Mouse (Mus musculus) heart, embryonic 16.5 days (tissue): Measurements from ENCODE around the gene Aldh2. TPM values are rescaled to one million over a fixed set of nuclear protein-coding genes. Genes with fewer than 3 reads are reported as not detected.
"Not testable (repeated sequence)": the region's sequence is repeated elsewhere in the genome, so short reads cannot be mapped to it uniquely, and the experiment has no call there.

Source experiments
- ATAC-seq: fragments of 200-750 bp; cut with Nextera tagmentation; replicated peaks from 2 replicates; pipeline ENCODE4 v1.8.0; 2017; ENCODE audit warnings: moderate number of reproducible peaks; ENCODE audit not compliant: insufficient read depth, low FRiP score; ENCODE audit errors: extremely low read depth
- H3K27ac ChIP-seq: fragments of 300-500 bp; sonication (generic); 2 replicates; pipeline ENCODE4 v1.5.1; 2014; ENCODE audit warnings: mild to moderate bottlenecking, low read length, control low read depth, moderate library complexity
- H3K27me3 ChIP-seq: fragments of 300-500 bp; sonication (generic); 2 replicates; pipeline ENCODE4 v1.6.1; 2014; ENCODE audit warnings: low read length, mixed read lengths; ENCODE audit not compliant: control insufficient read depth, insufficient read depth
- H3K36me3 ChIP-seq: fragments of 300-500 bp; sonication (generic); 2 replicates; pipeline ENCODE4 v1.6.1; 2014; ENCODE audit not compliant: control insufficient read depth, insufficient read depth
- H3K4me1 ChIP-seq: fragments of 300-500 bp; sonication (generic); 2 replicates; pipeline ENCODE4 v1.6.1; 2014; ENCODE audit warnings: low read length, mixed read lengths; ENCODE audit not compliant: control insufficient read depth, insufficient read depth
- H3K4me2 ChIP-seq: fragments of 300-500 bp; sonication (generic); 2 replicates; pipeline ENCODE4 v1.6.1; 2014; ENCODE audit warnings: low read depth, mild to moderate bottlenecking, control low read depth, low read length
- H3K4me3 ChIP-seq: fragments of 300-500 bp; sonication (generic); 2 replicates; pipeline ENCODE4 v1.5.1; 2014; ENCODE audit warnings: mild to moderate bottlenecking, control low read depth, low read length
- H3K9ac ChIP-seq: fragments of 300-500 bp; sonication (generic); 2 replicates; pipeline ENCODE4 v1.6.1; 2014; ENCODE audit warnings: low read length, control low read depth
- H3K9me3 ChIP-seq: fragments of 300-500 bp; sonication (generic); replicated peaks from 2 replicates; pipeline ENCODE4 v1.6.1; 2016; ENCODE audit warnings: low read length; ENCODE audit not compliant: control insufficient read depth
- WGBS: fragments of 180-500 bp; shearing (Covaris S2); extraction: QIAGEN DNeasy Blood & Tissue Kit; methylation state at CpG from one replicate; pipeline ENCODE4 v1.1.7; 2014; 5-methylcytosine and 5-hydroxymethylcytosine counted together
- polyA plus RNA-seq: library from polyadenylated mRNA; unstranded; fragments of >200 nt; fragmentation: Nextera tagmentation; extraction: Ambion mirVana; gene quantifications from 2 replicates; pipeline ENCODE4 v1.2.1, GENCODE M21; 2015

Gene Aldh2
- 132 and 133 TPM in 2 replicates for polyA plus RNA-seq

GRCm38 (mm10) chr5:121593451-121594401 lies at the start of gene Aldh2:
Aldh2 (minus strand) TSS chr5:121593824.
- Histone ChIP-seq H3K4me2 (peak within 1 kb of the TSS; percentile 98), H3K27ac (peak within 1 kb of the TSS; percentile 40), H3K36me3 (no peaks in the 10 kb centered on the region), H3K9me3 (no peaks in the 10 kb centered on the region), H3K4me3 (peak within 1 kb of the TSS; percentile 84), H3K9ac (peak within 1 kb of the TSS; percentile 86), H3K27me3 (no peaks in the 10 kb centered on the region), H3K4me1 (peaks cover 11% of the 10 kb centered on the region)
- 4% methylated on average over 47 of the region's 47 CpGs for WGBS
- ATAC-seq = peak; percentile 87

DNA sequence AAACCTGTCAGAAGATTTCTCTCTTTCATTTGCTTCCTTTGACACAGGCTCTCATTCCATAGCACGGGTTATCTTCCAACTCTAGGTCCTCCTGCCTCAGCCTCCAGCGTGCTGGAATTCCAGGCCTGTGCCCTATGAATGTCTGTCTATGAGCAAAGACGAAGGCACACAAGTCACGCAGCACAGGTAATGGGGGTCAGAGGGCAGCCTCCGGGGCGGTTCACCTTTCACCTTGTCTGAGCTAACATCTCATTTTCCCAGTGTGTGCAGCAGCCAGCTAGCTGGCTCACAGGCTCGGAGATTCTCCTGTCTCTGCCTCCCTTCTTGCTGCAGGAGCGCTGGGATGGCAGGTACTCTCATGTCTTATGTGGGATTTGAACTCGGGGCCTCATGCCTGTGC lies 46.0 kb upstream of the Aldh2 start:
- ATAC-seq = no peak
- 90% methylated on average over 9 of the region's 9 CpGs for WGBS
- no peaks in the 10 kb centered on the region for H3K27me3 ChIP-seq
- 0 out of 2 replicates have a peak, but pooled peaks cover 3% of the 10 kb centered on the region for H3K36me3 ChIP-seq
- H3K4me1 ChIP-seq = no peaks in the 10 kb centered on the region
- H3K9ac ChIP-seq = no peak overlapping the region
- no peaks in the 10 kb centered on the region for H3K9me3 ChIP-seq
- H3K4me3 ChIP-seq = no peak overlapping the region
- no peak overlapping the region for H3K27ac ChIP-seq
- no peak overlapping the region for H3K4me2 ChIP-seq

DNA sequence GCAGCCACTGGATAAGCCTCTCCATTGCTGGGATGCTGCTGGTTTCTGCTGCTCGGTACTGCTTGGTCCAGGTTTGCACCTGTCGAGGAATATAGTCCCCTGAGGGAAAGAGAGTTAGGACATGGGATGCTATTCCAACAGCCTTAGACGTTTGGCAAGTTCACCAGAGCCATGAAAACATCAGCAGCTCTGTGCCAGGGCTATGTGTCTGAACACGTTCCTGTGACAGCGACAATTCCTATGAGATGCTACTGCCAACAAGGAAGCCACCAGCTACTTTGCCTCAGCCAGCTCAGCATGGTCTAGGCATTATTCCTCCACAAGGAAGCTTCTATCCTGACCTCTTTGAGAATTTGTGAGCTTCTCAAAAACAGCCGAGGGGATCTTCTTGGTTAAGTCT lies 43.7 kb upstream of the Aldh2 start:
- Histone ChIP-seq H3K4me2 (no peak overlapping the region), H3K9me3 (no peaks in the 10 kb centered on the region), H3K9ac (no peak overlapping the region), H3K4me1 (no peaks in the 10 kb centered on the region), H3K4me3 (no peak overlapping the region), H3K27me3 (no peaks in the 10 kb centered on the region), H3K27ac (no peak overlapping the region), H3K36me3 (no peaks in the 10 kb centered on the region)
- WGBS = 80% methylated on average over 6 of the region's 6 CpGs
- no peak for ATAC-seq

DNA sequence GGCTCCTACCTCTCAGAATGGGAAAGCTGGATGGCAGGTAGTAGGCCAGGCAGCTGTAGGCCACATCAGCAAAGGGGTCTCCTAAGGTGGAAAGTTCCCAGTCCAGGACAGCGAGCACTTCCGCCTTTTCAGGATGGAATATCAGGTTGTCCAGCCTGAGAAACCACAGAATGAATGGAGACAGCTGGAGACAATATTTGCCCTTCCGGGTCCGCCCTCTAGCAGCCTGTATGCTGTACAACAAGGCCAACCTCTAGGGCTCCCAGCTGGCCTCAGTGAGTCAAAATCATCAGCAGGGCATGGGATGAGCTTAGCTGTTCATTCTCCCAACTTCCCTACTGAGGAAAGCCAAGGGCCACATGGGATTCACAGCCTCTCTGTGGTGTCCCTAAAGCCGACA lies 41.0 kb upstream of the Aldh2 start:
- Histone ChIP-seq H3K4me3 (no peak overlapping the region), H3K9me3 (no peaks in the 10 kb centered on the region), H3K4me2 (no peak overlapping the region), H3K4me1 (no peaks in the 10 kb centered on the region), H3K36me3 (no peaks in the 10 kb centered on the region), H3K9ac (no peak overlapping the region), H3K27me3 (no peaks in the 10 kb centered on the region), H3K27ac (no peak overlapping the region)
- no peak for ATAC-seq
- WGBS = 87% methylated on average over 5 of the region's 5 CpGs

- no peak for ATAC-seq
- H3K27me3 ChIP-seq = no peaks in the 10 kb centered on the region
- H3K9me3 ChIP-seq = no peaks in the 10 kb centered on the region
- no peak overlapping the region for H3K4me3 ChIP-seq
- no peaks in the 10 kb centered on the region for H3K36me3 ChIP-seq
- no peaks in the 10 kb centered on the region for H3K4me1 ChIP-seq
- H3K9ac ChIP-seq = no peak overlapping the region
- H3K27ac ChIP-seq = no peak overlapping the region
- no peak overlapping the region for H3K4me2 ChIP-seq
- WGBS = 47% methylated on average over 3 of the region's 3 CpGs
These were observed 39.2 kb upstream of the Aldh2 start for GRCm38 (mm10) chr5:121632804-121633203.

GRCm38 (mm10) chr5:121631106-121631647 lies 37.6 kb upstream of the Aldh2 start:
- WGBS = 72% methylated on average over 8 of the region's 9 CpGs
- not testable (repeated sequence) for H3K4me1 ChIP-seq, H3K36me3 ChIP-seq, H3K27ac ChIP-seq, H3K27me3 ChIP-seq, H3K9ac ChIP-seq, H3K9me3 ChIP-seq, H3K4me3 ChIP-seq, ATAC-seq, H3K4me2 ChIP-seq

GRCm38 (mm10) chr5:121627871-121628270 lies 34.2 kb upstream of the Aldh2 start:
- no peaks in the 10 kb centered on the region for H3K4me1 ChIP-seq
- no peak overlapping the region for H3K4me2 ChIP-seq
- no peaks in the 10 kb centered on the region for H3K9me3 ChIP-seq
- H3K9ac ChIP-seq = no peak overlapping the region
- H3K27me3 ChIP-seq = no peaks in the 10 kb centered on the region
- H3K36me3 ChIP-seq = no peaks in the 10 kb centered on the region
- no peak for ATAC-seq
- WGBS = 4% methylated on average over 1 of the region's 1 CpGs
- H3K4me3 ChIP-seq = no peak overlapping the region
- H3K27ac ChIP-seq = no peak overlapping the region

DNA sequence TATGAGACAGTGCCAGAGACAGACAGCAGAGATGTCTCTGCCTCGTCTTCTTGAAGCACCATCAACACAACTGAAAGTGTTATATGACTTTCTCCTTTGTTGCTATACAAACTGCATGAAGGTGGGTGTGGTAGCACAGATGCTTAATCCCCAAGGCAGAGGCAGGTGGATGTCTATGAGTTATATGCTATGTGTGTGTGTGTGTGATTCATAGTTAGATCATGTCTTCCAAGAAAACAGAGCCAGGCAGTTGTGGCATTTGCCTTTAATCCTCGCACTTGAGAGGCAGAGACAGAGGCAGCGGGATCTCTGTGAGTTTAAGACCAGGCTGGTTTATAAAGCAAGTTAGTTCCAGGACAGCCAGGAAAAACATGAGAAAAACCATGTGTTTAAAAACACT lies 29.6 kb upstream of the Aldh2 start:
- Histone ChIP-seq H3K9me3 (no peaks in the 10 kb centered on the region), H3K27ac (no peak overlapping the region), H3K36me3 (no peaks in the 10 kb centered on the region), H3K4me2 (no peak overlapping the region), H3K4me1 (peaks cover 7% of the 10 kb centered on the region), H3K9ac (no peak overlapping the region), H3K4me3 (no peak overlapping the region), H3K27me3 (no peaks in the 10 kb centered on the region)
- no peak for ATAC-seq
- 92% methylated on average over 3 of the region's 3 CpGs for WGBS

GRCm38 (mm10) chr5:121621102-121621501 lies 27.5 kb upstream of the Aldh2 start:
- 90% methylated on average over 5 of the region's 5 CpGs for WGBS
- Histone ChIP-seq H3K9me3 (no peaks in the 10 kb centered on the region), H3K36me3 (no peaks in the 10 kb centered on the region), H3K4me2 (no peak overlapping the region), H3K4me1 (peaks cover 7% of the 10 kb centered on the region), H3K27me3 (no peaks in the 10 kb centered on the region), H3K9ac (no peak overlapping the region), H3K4me3 (no peak overlapping the region), H3K27ac (no peak overlapping the region)
- ATAC-seq = no peak
